Mouse (Mus musculus) intestine, embryonic 16.5 days (tissue): ENCODE data around the gene Scaper. TPM values are rescaled to one million over a fixed set of nuclear protein-coding genes. Genes with fewer than 3 reads are reported as not detected.

Source experiments
- ATAC-seq: fragments of 200-750 bp; cut with Nextera tagmentation; 2 replicates; pipeline ENCODE4 v1.8.0; 2017; ENCODE audit warnings: moderate TSS enrichment, moderate library complexity
- H3K27ac ChIP-seq: fragments of 300-500 bp; sonication (generic); 2 replicates; pipeline ENCODE4 v1.5.1; 2014; ENCODE audit warnings: mild to moderate bottlenecking, low read length
- H3K27me3 ChIP-seq: fragments of 300-500 bp; sonication (generic); replicated peaks from 2 replicates; pipeline ENCODE4 v1.6.1; 2014; ENCODE audit warnings: low read length, control low read depth, mixed read lengths; ENCODE audit not compliant: control insufficient read depth, insufficient read depth
- H3K36me3 ChIP-seq: fragments of 300-500 bp; sonication (generic); 2 replicates; pipeline ENCODE4 v1.6.1; 2014; ENCODE audit warnings: low read length, control low read depth; ENCODE audit not compliant: control insufficient read depth, insufficient read depth
- H3K4me1 ChIP-seq: fragments of 300-500 bp; sonication (generic); 2 replicates; pipeline ENCODE4 v1.6.1; 2014; ENCODE audit warnings: low read length, control low read depth, mixed read lengths; ENCODE audit not compliant: control insufficient read depth, insufficient read depth
- H3K4me2 ChIP-seq: fragments of 300-500 bp; sonication (generic); 2 replicates; pipeline ENCODE4 v1.6.1; 2014; ENCODE audit warnings: low read depth, low read length, control low read depth
- H3K4me3 ChIP-seq: fragments of 300-500 bp; sonication (generic); 2 replicates; pipeline ENCODE4 v1.5.1; 2014; ENCODE audit warnings: mild to moderate bottlenecking, low read length
- H3K9ac ChIP-seq: fragments of 300-500 bp; sonication (generic); 2 replicates; pipeline ENCODE4 v1.6.1; 2014; ENCODE audit warnings: low read depth, low read length
- H3K9me3 ChIP-seq: fragments of 300-500 bp; sonication (generic); 2 replicates; pipeline ENCODE4 v1.6.1; 2016; ENCODE audit warnings: low read length, control low read depth; ENCODE audit not compliant: control insufficient read depth
- WGBS: fragments of 180-500 bp; shearing (Covaris S2); extraction: QIAGEN DNeasy Blood & Tissue Kit; methylation state at CpG from one replicate; pipeline ENCODE4 v1.1.7; 2014; 5-methylcytosine and 5-hydroxymethylcytosine counted together
- polyA plus RNA-seq: library from polyadenylated mRNA; unstranded; fragments of >200 nt; fragmentation: Nextera tagmentation; extraction: Ambion mirVana; gene quantifications from 2 replicates; pipeline ENCODE4 v1.2.1, GENCODE M21; 2015

Gene Scaper
- polyA plus RNA-seq, result 7.4 and 7.9 TPM in 2 replicates

DNA sequence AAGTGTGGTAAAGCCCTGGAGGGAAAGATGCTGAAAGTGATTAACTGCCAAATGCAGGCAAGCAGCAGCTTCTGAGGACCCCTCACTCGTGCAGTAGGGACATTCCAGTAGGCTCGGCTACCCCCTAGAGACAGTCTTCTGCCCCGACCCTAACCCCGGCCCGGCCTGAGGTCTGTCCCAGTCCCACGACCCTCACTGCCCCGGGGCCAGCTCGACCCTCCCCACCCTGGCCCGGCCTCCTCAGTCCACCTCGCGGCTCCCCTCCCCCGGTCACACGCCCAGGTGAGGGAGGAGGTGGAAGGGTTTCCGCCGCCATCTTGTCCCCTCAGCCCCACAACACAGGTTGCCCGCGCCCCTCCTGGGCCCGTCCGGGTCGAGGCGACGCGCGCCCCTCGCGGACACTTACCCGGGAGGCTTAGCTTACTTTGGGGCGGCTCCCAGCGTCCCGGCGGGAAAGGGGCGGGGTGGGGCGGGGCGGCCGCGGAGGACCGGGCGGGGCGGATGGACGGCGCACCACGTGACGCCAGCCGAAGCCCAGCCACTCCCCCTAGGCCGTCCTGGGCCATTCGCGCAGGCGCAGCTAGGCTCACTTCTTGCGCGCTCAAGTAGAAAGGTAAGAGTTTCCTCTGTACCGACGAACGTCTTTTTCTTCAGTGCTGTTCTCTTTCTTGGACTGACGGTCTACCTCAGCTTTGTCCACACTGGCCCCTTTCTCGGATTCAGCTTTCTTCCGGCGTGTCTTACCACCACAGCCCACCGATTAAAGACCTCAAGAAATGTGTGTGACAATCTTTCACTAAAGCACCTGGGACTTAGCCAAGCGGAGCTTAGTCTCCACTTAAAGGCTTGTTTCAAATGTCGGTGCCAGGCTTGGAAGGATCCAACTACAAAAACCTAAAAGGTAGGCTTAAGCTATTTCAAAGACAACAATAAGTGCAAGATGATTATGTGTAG, at the start of gene Scaper:
Gene Scaper (minus strand): TSS at position 456 of the 954 bp plus-strand sequence.
- Histone ChIP-seq H3K9ac (peak within 1 kb of the TSS; percentile 84), H3K9me3 (no peaks in the 10 kb centered on the region), H3K4me3 (peak within 1 kb of the TSS; percentile 72), H3K36me3 (no peaks in the 10 kb centered on the region), H3K27me3 (no peaks in the 10 kb centered on the region), H3K4me2 (peak within 1 kb of the TSS; percentile 75), H3K4me1 (peaks cover 10% of the 10 kb centered on the region), H3K27ac (peak within 1 kb of the TSS; percentile 84)
- ATAC-seq, result peak; percentile 98
- WGBS, result under 1% methylated on average over 60 of the region's 60 CpGs

DNA sequence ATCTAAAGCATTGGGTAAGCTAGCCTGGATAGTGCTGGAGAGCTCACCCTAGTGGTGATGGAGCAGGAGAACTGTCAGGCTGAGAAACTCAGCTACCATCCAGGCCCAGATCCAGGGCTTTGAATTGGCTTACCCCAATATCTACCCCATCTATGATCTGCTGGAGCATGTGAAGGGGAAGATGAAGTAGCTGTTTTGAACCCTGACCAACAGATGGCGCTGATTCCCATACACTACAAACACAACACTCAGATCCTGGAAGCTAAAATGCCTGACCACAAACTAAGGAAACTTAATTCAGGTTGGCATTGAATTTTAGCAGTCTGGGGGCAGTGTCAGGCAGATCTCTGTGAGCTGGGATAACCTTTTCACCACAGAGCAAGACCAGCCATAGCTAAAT, 8.9 kb upstream of the Scaper start:
- Histone ChIP-seq H3K27me3 (no peaks in the 10 kb centered on the region), H3K9ac (no peak overlapping the region), H3K27ac (no peak overlapping the region), H3K4me2 (no peak overlapping the region), H3K4me1 (no peaks in the 10 kb centered on the region), H3K36me3 (no peaks in the 10 kb centered on the region), H3K4me3 (no peak overlapping the region), H3K9me3 (no peaks in the 10 kb centered on the region)
- ATAC-seq, result no peak
- WGBS, result 19% methylated on average over 1 of the region's 1 CpGs

DNA sequence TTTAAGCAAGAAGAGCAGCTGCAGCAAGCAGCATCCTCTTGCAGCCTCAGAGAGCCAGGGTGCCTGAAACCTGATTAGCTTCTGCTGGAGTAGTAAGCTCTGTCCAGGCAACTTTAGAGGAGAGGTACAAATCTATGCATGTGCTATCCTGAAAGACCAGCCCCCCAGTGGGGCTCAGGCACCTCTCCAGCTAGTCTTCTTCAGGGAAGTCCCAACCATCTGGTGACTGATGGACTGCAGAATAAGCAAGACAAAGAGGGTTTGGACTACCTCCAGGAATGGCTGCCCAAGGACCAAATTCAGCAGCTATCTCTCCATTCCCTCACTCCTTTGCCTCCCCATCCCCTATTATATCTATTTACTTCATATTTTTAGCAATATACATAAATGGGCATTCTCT, 3.4 kb upstream of the Scaper start:
- H3K4me1 ChIP-seq, result peaks cover 10% of the 10 kb centered on the region
- no peaks in the 10 kb centered on the region for H3K27me3 ChIP-seq
- H3K4me3 ChIP-seq, result no peak overlapping the region
- ATAC-seq, result no peak
- H3K9ac ChIP-seq, result no peak overlapping the region
- H3K27ac ChIP-seq, result no peak overlapping the region
- no peak overlapping the region for H3K4me2 ChIP-seq
- H3K36me3 ChIP-seq, result no peaks in the 10 kb centered on the region
- H3K9me3 ChIP-seq, result no peaks in the 10 kb centered on the region

- WGBS, result 29% methylated on average over 6 of the region's 6 CpGs
- Histone ChIP-seq H3K9me3 (no peaks in the 10 kb centered on the region), H3K4me1 (peaks cover 10% of the 10 kb centered on the region), H3K27me3 (no peaks in the 10 kb centered on the region), H3K4me3 (peak overlapping the region; percentile 72), H3K9ac (peak overlapping the region; percentile 84), H3K27ac (peak overlapping the region; percentile 84), H3K4me2 (peak overlapping the region; percentile 75), H3K36me3 (no peaks in the 10 kb centered on the region)
- peak; percentile 36 for ATAC-seq
Observed at GRCm38 (mm10) chr9:55938618-55938985, 683 bp upstream of the Scaper start.

GRCm38 (mm10) chr9:55937224-55937663, 675 bp downstream of the Scaper start:
- Histone ChIP-seq H3K4me2 (peak overlapping the region; percentile 57), H3K9me3 (no peaks in the 10 kb centered on the region), H3K4me3 (peak overlapping the region; percentile 72), H3K36me3 (no peaks in the 10 kb centered on the region), H3K27ac (peak overlapping the region; percentile 84; the same call in 1 of the 2 replicates), H3K4me1 (peaks cover 10% of the 10 kb centered on the region), H3K9ac (peak overlapping the region; percentile 84), H3K27me3 (no peaks in the 10 kb centered on the region)
- 31% methylated on average over 5 of the region's 5 CpGs for WGBS
- 0 out of 2 replicates have a peak, but pooled peaks have one; percentile 4 for ATAC-seq

DNA sequence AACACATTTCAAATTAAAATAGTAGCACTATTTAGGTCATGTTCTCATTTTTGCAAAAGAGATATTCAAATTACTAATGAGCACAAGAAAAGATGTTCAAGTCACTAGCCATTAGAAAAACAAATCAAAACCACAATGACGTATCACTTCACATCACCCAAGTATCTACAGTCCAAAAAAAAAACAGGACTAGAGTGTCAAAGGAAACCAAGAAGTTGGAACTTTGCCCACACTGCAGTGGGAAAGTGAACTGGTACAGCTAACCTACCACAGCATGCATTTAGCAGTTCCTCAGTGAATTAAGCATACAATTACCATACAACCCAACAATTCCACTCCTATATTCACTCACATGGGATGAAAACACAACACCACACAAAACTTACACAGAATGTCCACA, 5.4 kb downstream of the Scaper start:
- Histone ChIP-seq H3K4me3 (no peak overlapping the region), H3K4me1 (no peaks in the 10 kb centered on the region), H3K9ac (no peak overlapping the region), H3K9me3 (no peaks in the 10 kb centered on the region), H3K4me2 (no peak overlapping the region), H3K27me3 (no peaks in the 10 kb centered on the region), H3K27ac (no peak overlapping the region), H3K36me3 (no peaks in the 10 kb centered on the region)
- WGBS, result 84% methylated on average over 1 of the region's 1 CpGs
- ATAC-seq, result no peak

DNA sequence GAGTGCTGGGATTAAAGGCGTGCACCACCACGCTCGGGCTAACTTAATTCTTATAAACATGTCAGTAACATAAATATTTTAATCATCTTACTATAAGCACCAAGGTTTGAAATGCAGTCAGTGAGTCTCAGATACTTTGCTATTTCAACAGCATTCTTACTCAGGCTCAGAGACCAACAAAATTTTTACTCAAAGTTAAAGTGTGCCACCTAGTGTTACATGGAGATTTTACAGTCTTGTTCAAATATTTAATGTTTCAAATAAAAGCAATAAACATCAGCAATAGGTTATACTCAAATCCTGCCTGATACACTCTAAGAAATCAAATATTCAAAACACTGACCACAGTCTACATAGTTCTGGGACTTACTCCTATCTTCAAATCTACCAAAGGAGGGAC, 19.3 kb downstream of the Scaper start:
- no peak overlapping the region for H3K4me2 ChIP-seq
- WGBS, result 56% methylated on average over 3 of the region's 3 CpGs
- no peaks in the 10 kb centered on the region for H3K4me1 ChIP-seq
- no peaks in the 10 kb centered on the region for H3K9me3 ChIP-seq
- no peaks in the 10 kb centered on the region for H3K36me3 ChIP-seq
- H3K27ac ChIP-seq, result no peak overlapping the region
- ATAC-seq, result no peak
- H3K4me3 ChIP-seq, result no peak overlapping the region
- H3K27me3 ChIP-seq, result no peaks in the 10 kb centered on the region
- H3K9ac ChIP-seq, result no peak overlapping the region

GRCm38 (mm10) chr9:55916751-55917150, 21.2 kb downstream of the Scaper start:
- no peak for ATAC-seq
- H3K9ac ChIP-seq, result no peak overlapping the region
- H3K9me3 ChIP-seq, result no peaks in the 10 kb centered on the region
- no peak overlapping the region for H3K4me2 ChIP-seq
- H3K27ac ChIP-seq, result no peak overlapping the region
- no peak overlapping the region for H3K4me3 ChIP-seq
- no peaks in the 10 kb centered on the region for H3K36me3 ChIP-seq
- H3K4me1 ChIP-seq, result no peaks in the 10 kb centered on the region
- no peaks in the 10 kb centered on the region for H3K27me3 ChIP-seq

GRCm38 (mm10) chr9:55911481-55911880, 26.4 kb downstream of the Scaper start:
- H3K9ac ChIP-seq, result no peak overlapping the region
- no peak overlapping the region for H3K4me2 ChIP-seq
- H3K27me3 ChIP-seq, result no peaks in the 10 kb centered on the region
- H3K4me1 ChIP-seq, result no peaks in the 10 kb centered on the region
- no peaks in the 10 kb centered on the region for H3K9me3 ChIP-seq
- no peaks in the 10 kb centered on the region for H3K36me3 ChIP-seq
- H3K4me3 ChIP-seq, result no peak overlapping the region
- 92% methylated on average over 2 of the region's 2 CpGs for WGBS
- no peak for ATAC-seq
- H3K27ac ChIP-seq, result no peak overlapping the region
